Mouse (Mus musculus) myocyte (in vitro differentiated cells): ENCODE measurements around the gene Dph7.

Experiments
- E2F4 ChIP-seq: IDR thresholded peaks from one replicate; pipeline ENCODE4 v1.6.1; 2011; ENCODE audit warnings: mild to moderate bottlenecking, control low read depth, moderate library complexity; ENCODE audit not compliant: insufficient read depth
- MAX ChIP-seq: IDR thresholded peaks from one replicate; pipeline ENCODE4 v1.6.1; 2011; ENCODE audit warnings: low read depth, mild to moderate bottlenecking, control low read depth
- MYOD1 ChIP-seq, 3 experiments: IDR thresholded peaks; one replicate each; pipeline ENCODE4 v1.6.1; 2011; ENCODE audit warnings: control low read depth in 2 of 3, low read depth in 2 of 3, mild to moderate bottlenecking in 2 of 3, moderate library complexity in 1 of 3; ENCODE audit not compliant: insufficient read length in 2 of 3, control insufficient read depth in 1 of 3
- MYOG ChIP-seq, 3 experiments: IDR thresholded peaks; one replicate each; pipeline ENCODE4 v1.6.1; 2011; ENCODE audit warnings: control low read depth in 2 of 3, low read depth in 2 of 3, mild to moderate bottlenecking in 2 of 3; ENCODE audit not compliant: insufficient read length in 2 of 3, control insufficient read depth in 1 of 3, insufficient read depth in 1 of 3
- POLR2A ChIP-seq: IDR thresholded peaks from one replicate; pipeline ENCODE4 v1.6.1; 2011; ENCODE audit warnings: low read depth, mild to moderate bottlenecking, control low read depth, moderate library complexity; ENCODE audit not compliant: insufficient read length
- POLR2AphosphoS2 ChIP-seq: IDR thresholded peaks from one replicate; pipeline ENCODE4 v1.6.1; 2011; ENCODE audit warnings: low read depth, control low read depth; ENCODE audit not compliant: insufficient read length
- TCF12 ChIP-seq: IDR thresholded peaks from one replicate; pipeline ENCODE4 v1.6.1; 2011; ENCODE audit warnings: mild to moderate bottlenecking, control low read depth; ENCODE audit not compliant: poor library complexity, insufficient read depth, severe bottlenecking

GRCm38 (mm10) chr2:24929119-24929518, 33.1 kb upstream of the Dph7 start:
- TF ChIP-seq POLR2A (no peak), TCF12 (no peak), MYOD1 (IDR thresholded peaks at IDR 0.05; ENCODE audit: control insufficient read depth in 1 of 3, insufficient read length in 2 of 3, low read depth in 2 of 3) (no peak), MYOG (IDR thresholded peaks at IDR 0.05; ENCODE audit: control insufficient read depth in 1 of 3, insufficient read depth in 1 of 3, insufficient read length in 2 of 3, low read depth in 2 of 3) (no peak), POLR2AphosphoS2 (no peak), MAX (no peak), E2F4 (no peak)
